In genomic region chr8:87594272-87594671, GRCm38 (mm10) we compare ENCODE assay signal across 8 mouse cellular contexts. TPM values are rescaled to one million over a fixed set of nuclear protein-coding genes. Genes with fewer than 3 reads are reported as not detected.
DNase-seq lines count a peak whose midpoint lies in the region; TF ChIP-seq lines count a peak whose summit lies in the region.

No protein-coding gene starts in this region.

- no peaks in the 10 kb centered on the region for H3K36me3 ChIP-seq in ES-Bruce4 (ENCODE audit: control insufficient read depth, insufficient read depth, low read length, poor library complexity, severe bottlenecking)

- no peak overlapping the region for H3K9ac ChIP-seq in ES-Bruce4 (ENCODE audit: low read depth, poor library complexity, severe bottlenecking)

- no peak overlapping the region for H3K4me3 ChIP-seq in ES-Bruce4 (ENCODE audit: low read depth, low read length)
- H3K4me3 ChIP-seq in embryonic fibroblast, embryonic 13.5 days (ENCODE audit: insufficient read depth, low read length): no peak overlapping the region
- no peak overlapping the region for H3K4me3 ChIP-seq in layer of hippocampus, adult 2 months

- peak; percentile 93 for TF ChIP-seq CTCF in ES-Bruce4 (IDR thresholded peaks at IDR 0.05; ENCODE audit: low read depth, low read length)
- peak; percentile 87 for TF ChIP-seq CTCF in embryonic fibroblast, embryonic 13.5 days (IDR thresholded peaks at IDR 0.05; ENCODE audit: borderline replicate concordance, insufficient read depth, low read length)
- TF ChIP-seq CTCF in layer of hippocampus, adult 2 months (conservative IDR thresholded peaks at IDR 0.05): peak; percentile 86

- TF ChIP-seq POLR2A in ES-Bruce4 (IDR thresholded peaks at IDR 0.05; ENCODE audit: insufficient read depth, low read length): no peak
- no peak for TF ChIP-seq POLR2A in embryonic fibroblast, embryonic 13.5 days (IDR thresholded peaks at IDR 0.05; ENCODE audit: low read depth, low read length)

- no peaks in the 10 kb centered on the region for H3K9me3 ChIP-seq in ES-Bruce4 (replicated peaks; ENCODE audit: control insufficient read depth, insufficient read depth, low read length, poor library complexity, severe bottlenecking)

- peak; percentile 90 for DNase-seq in brain, adult 2 months (ENCODE audit: low read depth, low spot score)
- peak; percentile 64 to 71 for DNase-seq in heart, postnatal 14 days
- peak; percentile 56 to 64 for DNase-seq in layer of hippocampus, adult 2 months (ENCODE audit: low spot score in 2 of 2)
- DNase-seq in lung, postnatal 10 days: peak; percentile 55
- peak; percentile 82 for DNase-seq in retina, postnatal 1 day
- DNase-seq in yolk sac, embryonic 10.5 days (ENCODE audit: low spot score): peak; percentile 22

- H3K27ac ChIP-seq in ES-Bruce4 (ENCODE audit: insufficient read depth, low read length): no peak overlapping the region
- no peak overlapping the region for H3K27ac ChIP-seq in embryonic fibroblast, embryonic 13.5 days (ENCODE audit: insufficient read depth, low read length)
- H3K27ac ChIP-seq in layer of hippocampus, adult 2 months: no peak overlapping the region

- no peaks in the 10 kb centered on the region for H3K4me1 ChIP-seq in ES-Bruce4 (ENCODE audit: control insufficient read depth, insufficient read depth, low read length)
- H3K4me1 ChIP-seq in embryonic fibroblast, embryonic 13.5 days (ENCODE audit: control insufficient read depth, insufficient read depth, low read length): no peaks in the 10 kb centered on the region

- no peak for TF ChIP-seq EP300 in ES-Bruce4 (IDR thresholded peaks at IDR 0.05; ENCODE audit: insufficient read depth, low read depth, low read length)

- intact Hi-C loops in heart, postnatal 14 days (cut with DNase I): loop anchor here (2.0 kb wide), 1 partner anchor 429 kb away; no protein-coding TSS in a partner anchor

- H3K27me3 ChIP-seq in ES-Bruce4 (ENCODE audit: control insufficient read depth, insufficient read depth, low read length, poor library complexity, severe bottlenecking): no peaks in the 10 kb centered on the region

RNA-seq across cellular contexts. Expression of gene 4933402J07Rik, which starts 30.6 kb away (rescaled TPM):
- not detected in 2 replicates for polyA plus RNA-seq in ES-Bruce4 (2011; ENCODE audit: insufficient read depth, insufficient read length, low read depth, missing spikeins)
- not detected in 2 replicates for polyA plus RNA-seq in embryonic fibroblast, embryonic 13.5 days (2011; ENCODE audit: insufficient read length, low read depth, missing spikeins)
- total RNA-seq in heart, postnatal 14 days (2021): not detected
- not detected for total RNA-seq in layer of hippocampus, adult 2 months (2021)

Comparison
In these comparisons a context has a peak if more than half of its experiments do, and no peak if none do; other contexts are left out.
1. DNase-seq: peak in every context shown above with its lines; median percentile 90 in brain, adult 2 months; 82 in retina, postnatal 1 day; 68 in heart, postnatal 14 days; 60 in layer of hippocampus, adult 2 months; 55 in lung, postnatal 10 days; 22 in yolk sac, embryonic 10.5 days.